Mouse (Mus musculus) frontal cortex, postnatal 36 days (tissue): ENCODE results near the gene Mras.
A peak's percentile ranks its signal among the peaks of the same experiment; 100 is the strongest.

ENCODE experiments used
- DNase-seq, 2 experiments: peaks; one replicate each; pipeline ENCODE4 v3.0.0; 2022; ENCODE audit warnings: low spot score in 2 of 2

Gene Mras

DNA sequence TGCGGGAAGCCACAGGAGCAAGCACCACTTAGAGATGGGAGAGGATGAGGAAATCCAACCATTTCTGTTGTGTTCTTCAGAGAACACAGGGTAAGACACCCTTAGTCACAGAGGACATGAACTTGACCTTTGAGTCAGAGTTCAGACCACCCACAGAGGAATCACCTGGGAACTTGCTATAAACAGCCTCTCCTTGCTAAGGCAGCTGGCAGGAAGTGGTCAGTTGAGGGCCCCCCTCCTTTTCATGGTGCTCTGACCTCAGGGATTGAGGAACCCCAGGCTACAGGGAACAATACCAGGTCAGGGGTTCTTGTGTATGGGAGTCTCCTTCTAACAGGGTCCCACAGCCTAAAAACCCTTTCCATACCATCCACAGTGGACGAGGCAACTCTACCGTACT, 20.4 kb downstream of the Mras start:
- DNase-seq = no peak

DNA sequence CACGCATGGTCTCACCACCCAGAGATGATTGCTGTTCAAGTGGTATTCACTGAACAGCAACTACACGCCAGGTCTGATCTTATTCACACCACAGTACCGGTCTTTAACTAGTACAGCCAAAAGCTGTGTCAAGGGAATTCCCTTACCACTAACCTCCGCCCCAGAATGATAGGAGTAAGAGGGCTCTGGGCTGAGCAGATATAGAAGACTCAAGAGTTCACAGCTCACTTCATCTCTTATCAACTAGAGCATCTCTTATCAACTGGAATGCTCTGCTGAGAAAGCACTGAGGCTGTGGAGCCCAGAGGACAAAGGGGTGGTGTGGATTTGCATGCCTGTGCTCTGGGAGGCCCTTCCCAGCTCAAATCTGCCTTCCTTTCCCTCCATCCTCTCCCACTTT, 25.4 kb downstream of the Mras start:
- no peak for DNase-seq

DNA sequence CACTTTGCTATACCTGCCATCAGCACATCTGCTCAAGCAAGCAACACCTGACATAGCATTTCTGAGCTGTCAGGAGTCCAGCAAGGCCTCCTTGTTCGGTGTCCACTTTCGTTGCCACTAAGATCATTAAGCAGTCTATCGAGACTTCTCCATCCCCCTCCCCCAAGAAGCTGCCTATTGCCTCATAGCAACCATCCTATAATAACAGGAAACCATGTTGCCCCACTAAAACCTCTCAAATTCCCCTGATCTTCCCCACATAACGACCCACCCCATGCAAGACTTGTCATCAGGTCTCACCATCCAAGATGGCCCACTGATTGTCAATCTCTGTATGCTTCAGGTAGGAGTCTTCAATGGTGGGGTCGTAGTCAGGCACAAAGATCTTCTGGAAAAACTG, 26.1 kb downstream of the Mras start:
- DNase-seq = no peak

DNA sequence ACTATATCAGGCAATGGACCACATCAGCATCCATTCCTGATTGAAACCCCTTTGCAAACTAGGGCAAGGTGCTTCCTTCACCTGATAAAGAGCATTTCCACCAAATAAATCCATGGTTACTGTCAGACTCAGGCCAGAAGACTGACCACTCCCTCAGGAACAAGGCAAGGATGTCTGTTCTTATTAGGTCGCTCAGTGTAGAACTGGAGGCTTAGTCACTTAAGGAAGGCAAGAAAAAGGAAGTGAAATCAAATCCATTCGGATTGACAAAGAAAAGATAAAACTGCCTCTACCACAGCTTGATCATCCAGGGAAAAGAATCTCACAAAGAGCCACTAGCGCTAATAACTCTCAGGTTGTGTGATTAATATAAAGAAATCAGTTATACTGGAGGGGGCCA, 27.9 kb downstream of the Mras start:
- DNase-seq = no peak

DNA sequence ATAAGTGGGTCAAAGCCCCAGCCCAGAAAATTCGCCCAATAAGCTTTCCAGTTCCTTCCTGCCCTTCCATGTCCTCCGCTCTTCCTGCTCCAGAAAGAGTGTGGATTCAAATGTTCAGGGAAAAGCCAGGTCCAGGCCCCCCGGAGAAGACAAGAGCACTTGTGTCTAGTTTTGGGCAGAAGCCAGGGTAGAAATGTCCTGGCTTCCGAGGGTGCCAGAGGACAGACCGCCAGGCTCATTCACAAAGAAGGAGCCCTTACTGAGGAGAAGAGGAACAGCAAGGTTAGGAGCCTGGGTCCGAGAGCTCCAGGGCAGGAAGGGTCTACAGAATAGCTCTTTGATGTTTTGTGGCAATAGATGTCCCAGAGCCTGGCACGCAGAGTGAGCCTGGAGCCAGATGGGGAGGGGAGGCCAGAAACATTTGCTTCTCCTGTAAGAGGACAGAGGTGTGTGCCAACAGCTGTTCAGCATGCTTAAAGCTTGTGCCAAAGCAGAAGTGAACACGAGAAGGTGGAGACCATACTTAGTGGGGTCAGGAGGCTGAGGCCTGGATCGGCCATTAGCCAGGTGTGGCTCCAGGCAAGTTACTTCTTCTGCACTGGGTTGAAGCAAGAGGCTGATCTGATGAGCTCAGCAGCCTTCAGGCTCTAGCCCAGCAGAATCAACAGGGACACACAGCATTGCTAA, 35.8 kb downstream of the Mras start:
- DNase-seq = no peak

- DNase-seq = no peak
Measured at GRCm38 (mm10) chr9:99400781-99401180, 36.4 kb downstream of the Mras start.

DNA sequence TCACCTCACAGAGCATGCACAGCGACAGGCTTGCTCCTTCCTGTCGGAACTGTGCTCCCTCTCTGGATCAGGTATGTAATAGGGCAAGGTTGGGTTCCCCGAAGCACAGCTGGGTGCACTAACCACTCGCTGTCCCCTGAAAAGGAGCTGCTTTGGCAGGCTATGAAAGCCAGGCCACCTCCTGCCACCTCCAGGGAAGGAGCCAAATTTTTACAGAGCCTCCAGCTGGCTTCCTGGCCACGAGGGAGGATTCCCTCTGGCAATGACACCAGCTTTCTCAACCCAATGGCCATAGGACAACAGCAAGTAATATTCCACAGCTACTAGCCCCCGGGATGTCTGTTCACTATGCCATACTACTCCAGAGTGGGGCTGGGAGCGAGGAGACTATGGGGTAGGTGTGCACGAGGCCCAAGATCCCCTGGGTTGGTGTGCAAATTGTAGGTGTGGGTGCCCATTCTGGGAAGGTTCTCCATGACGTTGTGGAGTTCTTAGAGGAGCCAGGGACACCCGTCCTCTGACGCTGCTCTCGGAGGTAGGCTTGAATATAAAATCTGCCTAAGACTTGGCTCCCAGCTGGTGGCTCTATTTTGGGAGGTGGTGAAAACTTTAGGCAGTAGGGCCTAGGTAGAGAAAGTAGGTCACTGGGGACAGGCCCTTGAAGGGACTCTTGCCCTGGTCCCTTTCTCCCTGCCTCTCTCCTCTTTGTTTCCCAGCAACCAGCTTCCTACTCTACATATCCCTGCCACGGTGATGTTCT, 39.9 kb downstream of the Mras start:
- DNase-seq = no peak

DNA sequence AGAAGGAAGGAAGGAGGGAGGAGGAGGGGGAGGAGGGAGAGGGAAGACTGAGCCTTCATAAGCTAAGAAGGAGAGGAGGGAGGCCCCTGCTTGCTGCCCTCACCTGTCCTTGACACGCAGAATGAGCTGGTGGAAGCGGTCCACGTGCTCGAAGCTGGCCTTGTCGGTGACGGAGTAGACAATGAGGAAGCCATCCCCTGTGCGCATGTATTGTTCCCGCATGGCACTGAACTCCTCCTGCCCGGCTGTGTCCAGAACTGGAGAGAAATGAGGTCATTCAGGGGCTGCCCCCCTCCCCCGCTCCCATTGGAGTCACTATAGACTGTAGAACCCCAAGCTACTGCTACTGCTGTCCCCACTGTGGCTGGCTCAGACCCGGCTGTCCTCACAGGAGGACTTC, 42.8 kb downstream of the Mras start:
- no peak for DNase-seq

GRCm38 (mm10) chr9:99393146-99393545, 44.0 kb downstream of the Mras start:
- DNase-seq = no peak

GRCm38 (mm10) chr9:99391557-99391956, 45.6 kb downstream of the Mras start:
- DNase-seq = no peak

GRCm38 (mm10) chr9:99390716-99391115, 46.5 kb downstream of the Mras start:
- DNase-seq = no peak

GRCm38 (mm10) chr9:99390201-99390600, 47.0 kb downstream of the Mras start:
- DNase-seq = no peak

DNA sequence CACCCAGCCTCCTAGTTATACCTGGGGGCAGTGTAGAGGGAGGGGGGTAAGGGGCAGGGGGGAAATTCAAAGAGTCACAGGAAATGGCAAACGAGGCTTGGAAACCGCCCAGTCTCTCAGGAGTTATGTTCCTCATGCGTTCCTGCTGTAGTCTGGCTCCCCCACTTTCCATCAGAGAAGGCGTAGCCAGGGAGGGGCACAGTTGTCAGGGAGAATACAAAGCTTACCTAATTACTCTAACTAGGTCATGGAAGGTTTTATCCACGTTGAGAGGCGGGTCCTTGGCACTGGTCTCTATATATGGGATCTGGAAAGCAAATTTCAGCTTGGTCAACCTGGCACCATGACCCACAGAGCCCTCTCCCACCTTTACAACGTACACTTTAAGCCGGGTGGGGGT, 47.7 kb downstream of the Mras start:
- DNase-seq = no peak

GRCm38 (mm10) chr9:99388856-99389255, 48.3 kb downstream of the Mras start:
- no peak for DNase-seq

DNA sequence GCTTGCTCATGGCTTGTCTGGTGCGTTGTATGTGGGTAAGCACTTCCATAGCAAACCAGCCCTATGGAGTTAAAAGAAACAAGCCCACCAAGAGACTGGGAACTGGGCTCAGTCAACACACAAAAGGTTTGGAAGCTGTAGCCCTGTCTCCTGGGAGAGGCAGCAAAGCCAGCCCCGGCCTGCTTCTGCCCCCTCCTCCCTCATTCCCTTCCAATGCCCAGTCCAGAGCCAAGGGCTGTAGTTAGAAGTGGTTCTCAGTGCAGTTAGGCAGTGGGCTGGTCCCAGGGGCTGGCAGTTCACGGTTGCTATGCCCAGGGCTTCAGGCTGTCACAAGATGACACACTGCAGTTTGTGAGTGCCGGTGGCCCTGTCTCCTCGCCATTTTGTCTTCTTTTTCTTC, 49.1 kb downstream of the Mras start:
- DNase-seq = no peak

GRCm38 (mm10) chr9:99382556-99382955, 54.6 kb downstream of the Mras start:
- no peak for DNase-seq

DNA sequence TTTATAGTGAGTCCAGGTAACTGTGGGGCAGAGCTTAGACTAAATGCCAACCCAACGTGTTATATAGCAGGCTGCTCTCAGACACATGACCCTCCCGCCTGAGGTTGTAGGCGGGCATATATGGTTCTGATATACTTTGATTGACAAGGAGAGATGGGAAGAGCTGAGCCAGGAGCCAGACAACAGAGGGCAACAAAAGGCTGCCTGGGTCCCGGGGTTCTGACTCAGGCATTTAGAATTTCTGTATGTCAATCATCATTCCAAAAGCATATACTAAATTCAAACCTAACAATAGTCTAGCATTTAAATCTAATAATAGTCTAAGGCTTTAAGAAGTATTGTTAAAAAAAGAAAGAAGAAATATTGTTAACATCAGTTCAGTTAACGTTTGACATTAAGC, 58.0 kb downstream of the Mras start:
- DNase-seq = no peak

GRCm38 (mm10) chr9:99376591-99377418, 60.4 kb downstream of the Mras start:
- peak in 1 of 2 experiments; percentile 73 for DNase-seq

DNA sequence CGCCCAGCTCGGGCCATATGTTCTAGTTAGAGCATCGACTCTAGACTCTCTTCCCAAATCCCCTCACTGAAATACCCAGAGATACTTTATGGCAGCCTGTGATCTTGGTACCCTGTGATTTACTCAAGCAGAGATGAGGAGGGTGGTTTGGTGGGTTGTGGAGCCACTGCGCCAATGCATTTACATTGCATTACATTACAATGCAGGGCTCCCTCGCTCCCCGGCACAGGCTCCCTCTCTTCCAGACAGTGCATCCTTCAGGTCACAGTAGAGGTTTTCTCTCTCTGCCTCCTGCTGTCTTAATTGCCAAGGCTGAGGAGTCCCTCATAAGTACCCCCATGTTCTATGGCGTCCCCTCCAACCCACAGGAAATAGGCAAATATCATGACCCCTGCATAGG, 68.8 kb downstream of the Mras start:
- no peak for DNase-seq

DNA sequence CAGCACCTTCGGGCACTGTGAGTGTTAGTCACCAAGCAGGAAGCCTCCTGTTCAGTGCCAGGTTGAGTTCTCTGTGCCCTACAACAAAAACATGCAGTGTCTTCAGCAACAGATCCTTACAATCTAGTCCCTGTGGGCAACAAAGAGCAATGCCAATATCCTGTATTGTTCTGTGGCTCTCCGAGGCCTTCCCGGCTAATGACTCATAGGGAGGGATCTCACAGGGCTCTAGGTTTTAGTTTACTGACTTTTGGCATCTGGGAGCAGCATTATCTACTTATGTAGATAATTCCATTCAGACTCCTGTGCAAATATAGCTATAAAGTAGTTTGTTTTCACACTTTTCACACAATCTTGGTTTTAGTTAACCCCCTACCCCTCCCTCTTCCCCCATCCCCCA, 71.3 kb downstream of the Mras start:
- DNase-seq = no peak

DNA sequence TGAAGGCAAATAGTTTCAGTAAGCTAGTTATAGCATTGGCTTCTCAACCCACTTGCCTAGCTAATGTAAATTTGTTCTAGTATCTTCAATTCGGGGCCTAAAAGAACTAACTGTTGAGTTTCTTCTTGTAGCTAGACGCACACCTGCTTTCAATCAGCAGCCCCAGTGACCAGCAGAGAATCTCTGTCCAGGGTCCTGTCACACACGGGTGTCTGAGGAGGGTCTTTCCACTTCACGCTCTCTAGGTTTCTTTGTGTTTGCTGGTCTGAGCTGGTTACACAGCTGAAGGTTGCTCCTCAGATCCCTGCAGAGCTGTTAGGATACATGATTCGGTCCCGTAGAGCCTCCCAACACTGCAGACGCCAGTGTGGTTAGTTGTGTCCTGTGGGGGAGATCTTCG, 74.1 kb downstream of the Mras start:
- no peak for DNase-seq

DNA sequence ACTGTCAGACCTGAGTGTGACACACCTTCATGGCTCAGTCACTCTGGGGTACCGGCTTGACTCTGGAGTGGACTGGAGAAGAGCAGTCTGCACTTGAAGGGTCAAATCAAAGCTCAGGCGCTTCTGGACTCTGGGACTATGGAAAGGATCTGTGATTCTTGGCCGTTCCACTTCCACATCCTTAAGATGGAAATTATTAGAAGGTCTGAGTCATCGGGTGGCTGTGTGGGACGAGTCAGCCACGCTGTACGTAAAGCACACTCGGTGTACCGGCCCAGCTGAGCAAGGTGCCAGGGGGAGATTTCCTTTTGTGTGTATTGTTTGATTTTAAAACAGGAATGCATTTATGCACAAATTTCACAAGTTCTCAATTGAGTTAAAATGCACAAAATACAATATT, 75.2 kb downstream of the Mras start:
- DNase-seq = no peak

- no peak for DNase-seq
Measured at GRCm38 (mm10) chr9:99359012-99359411, 78.2 kb downstream of the Mras start.
